Mouse (Mus musculus): Measurements from ENCODE around the gene H2al1c. TPM values are rescaled to one million over a fixed set of nuclear protein-coding genes. Genes with fewer than 3 reads are reported as not detected.
"Not testable (repeated sequence)": the region's sequence is repeated elsewhere in the genome, so short reads cannot be mapped to it uniquely, and the experiment has no call there.

H2al1c gene
- polyA plus RNA-seq (2015; fragmentation: Nextera tagmentation; extraction: Ambion mirVana), result not detected in 2 replicates

DNA sequence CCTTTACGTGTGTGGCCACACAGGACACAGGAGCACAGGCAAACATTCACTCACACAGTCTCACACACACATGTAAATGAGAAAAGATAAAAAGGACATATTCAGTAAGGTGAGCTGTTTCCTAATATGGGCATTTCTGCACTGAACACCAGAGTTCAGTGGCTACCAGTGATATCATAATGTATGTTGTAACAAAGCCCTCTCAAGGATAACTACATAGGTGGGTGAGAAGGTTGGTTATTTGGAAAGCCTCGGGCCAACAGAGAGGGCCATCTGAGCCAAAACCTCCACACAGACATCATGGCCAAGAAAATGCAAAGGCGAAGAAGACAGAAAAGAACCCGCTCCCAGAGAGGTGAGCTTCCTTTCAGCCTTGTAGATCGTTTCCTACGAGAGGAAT lies at the start of gene H2al1c:
H2al1c (plus strand) TSS at position 301 of the 400 bp plus-strand sequence.
- not testable (repeated sequence) for H3K9ac ChIP-seq; H3K4me2 ChIP-seq; H3K36me3 ChIP-seq (replicated peaks); H3K27ac ChIP-seq; ATAC-seq (replicated peaks); H3K4me1 ChIP-seq; H3K27me3 ChIP-seq (replicated peaks); H3K9me3 ChIP-seq; H3K4me3 ChIP-seq
- 91% methylated on average over 1 of the region's 6 CpGs for WGBS

DNA sequence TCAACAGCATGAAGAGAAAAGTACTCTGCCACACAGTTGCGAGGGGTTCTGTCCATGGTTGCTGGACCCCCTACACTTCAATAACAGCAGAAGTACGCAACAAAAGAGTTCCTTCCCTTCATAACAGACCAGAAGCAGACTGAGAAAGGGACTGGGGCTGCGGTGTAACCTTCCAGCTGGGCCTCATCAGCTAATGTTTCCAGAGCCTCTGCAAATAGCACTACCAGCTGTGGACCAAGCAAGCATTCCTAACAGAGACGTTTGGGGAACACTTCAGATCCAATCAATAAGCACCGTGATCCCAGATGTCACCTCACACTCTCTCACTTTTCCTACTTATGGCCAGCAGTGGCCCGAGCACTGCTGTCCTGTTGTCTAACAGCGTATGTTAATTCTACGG lies 40.5 kb upstream of the H2al1c start:
- no peak overlapping the region for H3K9ac ChIP-seq
- no peak overlapping the region for H3K4me2 ChIP-seq
- no peaks in the 10 kb centered on the region for H3K36me3 ChIP-seq (replicated peaks)
- H3K4me3 ChIP-seq, result no peak overlapping the region
- 86% methylated on average over 8 of the region's 8 CpGs for WGBS
- no peak overlapping the region for H3K27ac ChIP-seq
- no peaks in the 10 kb centered on the region for H3K27me3 ChIP-seq (replicated peaks)
- H3K9me3 ChIP-seq, result no peaks in the 10 kb centered on the region
- H3K4me1 ChIP-seq, result no peaks in the 10 kb centered on the region
- no peak for ATAC-seq (replicated peaks)

DNA sequence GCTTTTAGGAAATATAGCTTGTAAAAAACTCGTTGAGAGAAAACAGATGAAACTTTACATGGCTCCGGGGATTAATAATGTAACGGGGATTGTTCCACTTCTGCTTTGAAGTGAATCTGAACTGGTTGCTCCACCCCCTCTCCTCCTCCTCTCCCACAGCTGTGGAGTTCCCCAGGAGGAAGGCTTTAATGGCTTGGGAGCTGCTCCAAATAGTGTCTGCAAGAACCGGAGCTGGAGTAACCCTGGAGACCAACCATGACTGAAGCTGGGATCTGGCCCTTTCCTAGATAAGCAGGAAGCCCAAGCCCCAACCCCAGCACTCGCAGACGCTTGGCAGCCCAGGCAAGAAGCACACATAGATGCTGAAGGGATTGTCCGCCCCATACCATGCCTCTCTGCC lies 37.7 kb upstream of the H2al1c start:
- H3K36me3 ChIP-seq (replicated peaks), result no peaks in the 10 kb centered on the region
- H3K27ac ChIP-seq, result no peak overlapping the region
- H3K4me2 ChIP-seq, result no peak overlapping the region
- 65% methylated on average over 7 of the region's 7 CpGs for WGBS
- no peak overlapping the region for H3K4me3 ChIP-seq
- H3K9me3 ChIP-seq, result no peaks in the 10 kb centered on the region
- H3K9ac ChIP-seq, result no peak overlapping the region
- ATAC-seq (replicated peaks), result no peak
- no peaks in the 10 kb centered on the region for H3K27me3 ChIP-seq (replicated peaks)
- no peaks in the 10 kb centered on the region for H3K4me1 ChIP-seq

DNA sequence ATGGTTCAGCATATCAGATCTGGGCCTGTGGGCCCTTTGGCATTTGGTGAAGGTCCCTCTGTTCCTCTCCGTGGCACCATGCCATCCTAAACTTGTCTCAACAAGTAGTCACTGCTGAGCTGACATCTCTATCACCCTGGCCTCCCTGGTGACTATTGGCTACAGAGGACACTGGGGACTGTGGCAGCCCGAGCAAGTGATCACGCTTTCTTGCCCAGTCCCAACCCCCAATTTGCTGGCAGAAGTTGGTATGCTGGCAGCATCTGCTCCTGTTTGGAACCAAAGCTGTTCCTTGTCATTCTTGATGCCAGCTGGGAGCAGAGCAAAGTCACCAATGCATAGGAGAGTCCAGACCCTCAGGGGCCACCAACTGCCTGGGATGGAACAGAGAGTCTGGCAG lies 36.4 kb upstream of the H2al1c start:
- Histone ChIP-seq H3K4me2 (no peak overlapping the region), H3K9ac (no peak overlapping the region), H3K4me1 (no peaks in the 10 kb centered on the region), H3K27me3 (replicated peaks) (no peaks in the 10 kb centered on the region), H3K4me3 (no peak overlapping the region), H3K36me3 (replicated peaks) (no peaks in the 10 kb centered on the region), H3K9me3 (no peaks in the 10 kb centered on the region), H3K27ac (no peak overlapping the region)
- ATAC-seq (replicated peaks), result no peak
- 82% methylated on average over 3 of the region's 3 CpGs for WGBS

DNA sequence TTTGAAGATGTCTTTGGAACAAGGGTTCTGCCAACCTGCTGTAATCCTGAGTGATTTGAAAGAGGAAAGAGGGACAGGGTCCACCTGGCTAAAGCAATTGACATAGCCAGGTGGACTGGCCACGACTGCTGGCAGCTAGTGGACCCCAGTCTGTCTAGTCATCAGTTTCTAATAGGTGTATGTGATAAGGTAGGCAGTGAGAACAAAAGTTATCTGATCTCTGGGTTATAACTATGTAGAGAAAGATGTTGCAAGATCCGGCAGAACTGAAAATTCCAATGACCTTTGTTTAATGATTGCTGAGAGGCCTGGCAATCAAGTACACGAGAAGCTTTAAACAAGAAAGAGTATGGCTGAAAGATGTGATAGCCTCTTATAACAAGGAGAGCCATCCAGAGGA lies 32.3 kb upstream of the H2al1c start:
- H3K4me3 ChIP-seq, result no peak overlapping the region
- H3K9me3 ChIP-seq, result no peaks in the 10 kb centered on the region
- H3K4me2 ChIP-seq, result no peak overlapping the region
- H3K27ac ChIP-seq, result no peak overlapping the region
- H3K4me1 ChIP-seq, result no peaks in the 10 kb centered on the region
- H3K9ac ChIP-seq, result no peak overlapping the region
- no peaks in the 10 kb centered on the region for H3K27me3 ChIP-seq (replicated peaks)
- no peak for ATAC-seq (replicated peaks)
- 85% methylated on average over 3 of the region's 3 CpGs for WGBS
- H3K36me3 ChIP-seq (replicated peaks), result no peaks in the 10 kb centered on the region

DNA sequence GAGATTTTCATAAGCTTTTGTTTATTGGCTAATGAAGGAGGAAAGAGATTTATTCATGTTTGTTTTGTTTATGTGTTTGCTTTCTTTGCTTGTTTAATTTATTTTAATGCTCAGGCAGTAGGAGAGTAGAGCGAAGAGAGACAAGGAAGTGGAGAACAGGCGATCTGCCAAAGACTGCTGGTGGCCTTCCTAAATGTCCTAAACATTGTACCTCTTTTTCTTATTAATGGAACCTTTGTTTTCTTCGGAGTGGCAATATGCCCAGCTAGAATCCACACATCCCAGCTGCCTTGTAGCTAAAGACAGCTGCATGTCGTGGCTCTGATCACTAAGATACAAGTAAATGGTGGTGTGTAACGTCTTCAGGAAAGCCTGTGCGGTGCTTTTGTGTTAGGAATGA lies 28.4 kb upstream of the H2al1c start:
- no peak overlapping the region for H3K27ac ChIP-seq

DNA sequence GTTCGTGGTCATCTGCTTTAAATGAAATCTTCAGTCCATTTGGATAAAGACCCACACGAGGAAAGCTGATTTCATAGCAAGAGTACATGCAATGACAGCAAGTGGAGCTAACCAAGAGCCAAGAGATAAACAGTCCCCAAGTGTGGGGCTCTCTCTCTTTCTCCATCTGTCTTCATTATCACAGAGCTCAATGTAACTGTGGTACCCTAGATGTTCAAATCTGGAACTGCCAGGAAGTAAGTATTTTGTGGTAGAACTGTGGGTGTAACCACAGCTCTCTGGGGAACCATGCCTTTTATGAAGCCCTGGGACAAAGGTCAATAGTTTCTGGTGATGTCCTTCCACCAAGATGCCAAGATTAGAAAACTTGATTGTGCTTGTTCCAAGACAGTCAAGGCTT lies 24.7 kb upstream of the H2al1c start:
- no peak overlapping the region for H3K27ac ChIP-seq
- 75% methylated on average over 2 of the region's 2 CpGs for WGBS
- ATAC-seq (replicated peaks), result no peak
- H3K4me2 ChIP-seq, result no peak overlapping the region
- no peaks in the 10 kb centered on the region for H3K4me1 ChIP-seq
- no peaks in the 10 kb centered on the region for H3K9me3 ChIP-seq
- H3K4me3 ChIP-seq, result no peak overlapping the region
- H3K27me3 ChIP-seq (replicated peaks), result no peaks in the 10 kb centered on the region
- no peaks in the 10 kb centered on the region for H3K36me3 ChIP-seq (replicated peaks)
- no peak overlapping the region for H3K9ac ChIP-seq

More for the DNA sequence above, 28.4 kb upstream of the H2al1c start:
- H3K27me3 ChIP-seq (replicated peaks), result no peaks in the 10 kb centered on the region
- H3K4me1 ChIP-seq, result no peaks in the 10 kb centered on the region
- no peak overlapping the region for H3K9ac ChIP-seq
- ATAC-seq (replicated peaks), result no peak
- no peaks in the 10 kb centered on the region for H3K9me3 ChIP-seq
- H3K4me3 ChIP-seq, result no peak overlapping the region
- H3K4me2 ChIP-seq, result no peak overlapping the region
- H3K36me3 ChIP-seq (replicated peaks), result no peaks in the 10 kb centered on the region
- 80% methylated on average over 6 of the region's 6 CpGs for WGBS

DNA sequence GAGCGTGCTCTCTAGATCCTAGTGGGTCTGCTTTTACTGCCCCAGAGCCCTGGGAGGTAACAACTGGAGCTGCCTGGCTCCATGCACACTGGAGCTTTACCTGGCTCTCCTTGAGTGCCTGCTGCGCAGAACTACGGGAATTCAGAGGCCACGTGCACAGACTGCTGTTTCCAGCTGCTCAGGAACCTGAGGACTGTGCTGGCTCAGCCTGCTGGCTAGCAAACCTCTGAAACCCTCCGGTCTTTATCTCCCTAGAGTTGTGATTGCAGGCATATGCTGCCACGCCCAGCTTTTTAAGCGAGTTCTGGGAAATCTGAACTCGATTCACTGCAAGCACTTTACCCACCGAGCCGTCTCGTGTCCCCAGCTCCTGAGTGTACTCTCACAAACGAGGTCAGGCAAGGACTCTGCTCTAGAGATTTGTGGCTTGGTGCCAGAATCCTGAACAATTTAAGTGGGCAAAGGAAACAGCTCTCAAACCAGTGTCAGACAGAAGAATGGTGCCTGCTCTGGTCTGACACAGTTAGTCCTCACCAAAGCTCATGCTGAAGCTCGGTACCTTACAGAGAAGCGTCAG lies 17.1 kb upstream of the H2al1c start:
- no peak overlapping the region for H3K27ac ChIP-seq
- ATAC-seq (replicated peaks), result no peak
- H3K27me3 ChIP-seq (replicated peaks), result no peaks in the 10 kb centered on the region; the same call in 1 of the 2 replicates
- no peaks in the 10 kb centered on the region for H3K36me3 ChIP-seq (replicated peaks)
- no peak overlapping the region for H3K4me3 ChIP-seq
- no peaks in the 10 kb centered on the region for H3K9me3 ChIP-seq
- H3K9ac ChIP-seq, result no peak overlapping the region
- H3K4me2 ChIP-seq, result no peak overlapping the region
- H3K4me1 ChIP-seq, result no peaks in the 10 kb centered on the region
- 75% methylated on average over 14 of the region's 14 CpGs for WGBS

DNA sequence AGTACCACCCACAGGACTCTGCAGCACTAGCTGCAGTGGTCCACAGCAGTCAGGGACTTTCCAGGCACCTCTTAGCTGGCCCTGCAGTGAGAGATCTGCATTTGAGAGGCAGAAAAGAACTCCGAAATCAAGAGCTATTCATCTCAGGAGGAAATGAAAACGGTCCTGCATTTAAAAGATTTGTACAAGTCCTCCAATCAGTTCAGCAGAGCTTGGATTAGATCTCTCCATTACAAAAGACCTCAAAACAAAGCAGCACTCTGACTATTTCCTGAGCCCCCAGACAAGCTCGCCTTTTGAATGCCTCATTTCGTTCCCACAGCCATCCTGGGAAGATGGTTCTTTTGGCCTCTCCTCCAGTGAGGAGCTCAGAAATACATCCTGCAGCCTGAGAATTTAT lies 16.2 kb upstream of the H2al1c start:
- Histone ChIP-seq H3K27me3 (replicated peaks) (no peaks in the 10 kb centered on the region; the same call in 1 of the 2 replicates), H3K4me1 (no peaks in the 10 kb centered on the region), H3K27ac (no peak overlapping the region), H3K36me3 (replicated peaks) (no peaks in the 10 kb centered on the region), H3K4me3 (no peak overlapping the region), H3K9ac (no peak overlapping the region), H3K9me3 (no peaks in the 10 kb centered on the region), H3K4me2 (no peak overlapping the region)
- WGBS, result 50% methylated on average over 4 of the region's 4 CpGs
- no peak for ATAC-seq (replicated peaks)

DNA sequence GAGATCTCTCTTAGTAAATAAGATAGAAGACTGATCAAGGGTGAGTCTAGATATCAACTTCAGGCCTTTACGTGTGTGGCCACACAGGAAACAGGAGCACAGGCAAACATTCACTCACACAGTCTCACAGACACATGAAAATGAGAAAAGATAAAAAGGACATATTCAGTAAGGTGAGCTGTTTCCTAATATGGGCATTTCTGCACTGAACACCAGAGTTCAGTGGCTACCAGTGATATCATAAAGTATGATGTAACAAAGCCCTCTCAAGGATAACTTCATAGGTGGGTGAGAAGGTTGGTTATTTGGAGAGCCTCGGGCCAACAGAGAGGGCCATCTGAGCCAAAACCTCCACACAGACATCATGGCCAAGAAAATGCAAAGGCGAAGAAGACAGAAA lies 6.5 kb upstream of the H2al1c start, which contains the start of gene H2al1a:
H2al1a (plus strand) TSS at position 301 of the 400 bp plus-strand sequence.
- H3K4me1 ChIP-seq; H3K27ac ChIP-seq; H3K36me3 ChIP-seq (replicated peaks); H3K9me3 ChIP-seq; H3K4me2 ChIP-seq; H3K9ac ChIP-seq; ATAC-seq (replicated peaks); H3K4me3 ChIP-seq; H3K27me3 ChIP-seq (replicated peaks): not testable (repeated sequence)
- no CpG with 5 or more reads among the region's 3 CpGs for WGBS

DNA sequence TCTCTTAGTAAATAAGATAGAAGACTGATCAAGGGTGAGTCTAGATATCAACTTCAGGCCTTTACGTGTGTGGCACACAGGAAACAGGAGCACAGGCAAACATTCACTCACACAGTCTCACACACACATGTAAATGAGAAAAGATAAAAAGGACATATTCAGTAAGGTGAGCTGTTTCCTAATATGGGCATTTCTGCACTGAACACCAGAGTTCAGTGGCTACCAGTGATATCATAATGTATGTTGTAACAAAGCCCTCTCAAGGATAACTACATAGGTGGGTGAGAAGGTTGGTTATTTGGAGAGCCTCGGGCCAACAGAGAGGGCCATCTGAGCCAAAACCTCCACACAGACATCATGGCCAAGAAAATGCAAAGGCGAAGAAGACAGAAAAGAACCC lies 3.3 kb upstream of the H2al1c start, which contains the start of gene H2al1b:
H2al1b (plus strand) TSS at position 301 of the 400 bp plus-strand sequence.
- not testable (repeated sequence) for ATAC-seq (replicated peaks); H3K4me3 ChIP-seq; H3K27me3 ChIP-seq (replicated peaks); H3K27ac ChIP-seq; H3K9me3 ChIP-seq; H3K36me3 ChIP-seq (replicated peaks); H3K4me2 ChIP-seq; H3K4me1 ChIP-seq; H3K9ac ChIP-seq
- WGBS, result 100% methylated on average over 1 of the region's 3 CpGs

DNA sequence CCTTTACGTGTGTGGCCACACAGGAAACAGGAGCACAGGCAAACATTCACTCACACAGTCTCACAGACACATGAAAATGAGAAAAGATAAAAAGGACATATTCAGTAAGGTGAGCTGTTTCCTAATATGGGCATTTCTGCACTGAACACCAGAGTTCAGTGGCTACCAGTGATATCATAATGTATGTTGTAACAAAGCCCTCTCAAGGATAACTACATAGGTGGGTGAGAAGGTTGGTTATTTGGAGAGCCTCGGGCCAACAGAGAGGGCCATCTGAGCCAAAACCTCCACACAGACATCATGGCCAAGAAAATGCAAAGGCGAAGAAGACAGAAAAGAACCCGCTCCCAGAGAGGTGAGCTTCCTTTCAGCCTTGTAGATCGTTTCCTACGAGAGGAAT lies 3.1 kb downstream of the H2al1c start, which contains the start of gene H2al1d:
H2al1d (plus strand) TSS at position 301 of the 400 bp plus-strand sequence.
- not testable (repeated sequence) for H3K4me2 ChIP-seq; H3K27ac ChIP-seq; H3K9ac ChIP-seq; H3K27me3 ChIP-seq (replicated peaks); H3K4me3 ChIP-seq; ATAC-seq (replicated peaks); H3K4me1 ChIP-seq; H3K9me3 ChIP-seq; H3K36me3 ChIP-seq (replicated peaks)
- WGBS, result no CpG with 5 or more reads among the region's 6 CpGs

DNA sequence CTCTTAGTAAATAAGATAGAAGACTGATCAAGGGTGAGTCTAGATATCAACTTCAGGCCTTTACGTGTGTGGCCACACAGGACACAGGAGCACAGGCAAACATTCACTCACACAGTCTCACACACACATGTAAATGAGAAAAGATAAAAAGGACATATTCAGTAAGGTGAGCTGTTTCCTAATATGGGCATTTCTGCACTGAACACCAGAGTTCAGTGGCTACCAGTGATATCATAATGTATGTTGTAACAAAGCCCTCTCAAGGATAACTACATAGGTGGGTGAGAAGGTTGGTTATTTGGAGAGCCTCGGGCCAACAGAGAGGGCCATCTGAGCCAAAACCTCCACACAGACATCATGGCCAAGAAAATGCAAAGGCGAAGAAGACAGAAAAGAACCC lies 6.2 kb downstream of the H2al1c start, which contains the start of gene H2al1e:
H2al1e (plus strand) TSS at position 301 of the 400 bp plus-strand sequence.
- H3K4me2 ChIP-seq; H3K36me3 ChIP-seq (replicated peaks); ATAC-seq (replicated peaks); H3K4me1 ChIP-seq; H3K27ac ChIP-seq; H3K9me3 ChIP-seq; H3K4me3 ChIP-seq; H3K9ac ChIP-seq; H3K27me3 ChIP-seq (replicated peaks): not testable (repeated sequence)
- WGBS, result no CpG with 5 or more reads among the region's 3 CpGs

Data from midbrain, embryonic 15.5 days (tissue).